Mouse (Mus musculus): ENCODE measurements around the gene Entpd5. TPM values are rescaled to one million over a fixed set of nuclear protein-coding genes. Genes with fewer than 3 reads are reported as not detected.

Gene Entpd5
- polyA plus RNA-seq, 1 experiment = 25.0 TPM

DNA sequence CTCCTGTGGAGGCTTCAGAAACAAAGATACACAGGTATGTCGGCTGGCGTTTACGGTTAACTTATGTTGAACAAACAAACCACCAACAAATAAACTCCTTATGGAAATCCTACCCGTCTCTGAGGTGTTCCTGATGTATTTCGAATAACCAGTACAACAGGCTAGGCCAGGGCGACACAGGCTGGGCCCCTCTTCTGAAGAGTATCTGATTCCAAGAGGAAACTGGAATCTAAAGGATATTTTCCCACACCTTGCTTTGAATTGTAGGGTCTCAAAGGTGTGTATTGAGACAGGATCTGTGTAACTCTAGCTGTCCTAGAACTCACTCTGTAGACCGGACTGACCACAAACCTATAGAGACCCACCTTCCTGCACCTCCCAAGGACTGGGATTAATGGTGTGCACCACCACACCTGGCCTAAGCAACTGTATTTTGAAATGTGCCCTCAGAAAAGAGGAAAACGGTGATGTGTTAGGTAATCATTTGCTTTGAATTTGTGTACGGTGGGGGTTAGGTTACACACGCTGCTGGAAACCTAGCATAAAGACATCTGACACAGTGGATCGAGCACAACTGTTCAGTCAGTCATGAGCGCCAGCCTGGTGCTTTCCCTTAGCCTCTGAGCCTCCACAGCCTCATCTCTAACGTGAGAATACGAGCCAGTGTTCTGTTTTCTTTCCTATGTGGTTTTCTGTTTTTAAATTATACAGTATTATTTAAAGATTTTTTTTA lies 11.7 kb downstream of the Entpd5 start:
- no peaks in the 10 kb centered on the region; the same call in 1 of the 2 replicates for H3K4me1 ChIP-seq (ENCODE audit: control insufficient read depth, insufficient read depth, low read length)
- WGBS = 76% methylated on average over 14 of the region's 14 CpGs
- TF ChIP-seq POLR2A (IDR thresholded peaks at IDR 0.05; ENCODE audit: borderline replicate concordance, control insufficient read depth, low read depth, low read length) (no peak), CTCF (IDR thresholded peaks at IDR 0.05; ENCODE audit: control insufficient read depth, insufficient read depth, low read length) (no peak)
- H3K27ac ChIP-seq (ENCODE audit: control insufficient read depth, insufficient read depth, low read depth, low read length, poor library complexity) = no peak overlapping the region
- no peak overlapping the region for H3K4me3 ChIP-seq (replicated peaks; ENCODE audit: control insufficient read depth, low read depth, low read length)

DNA sequence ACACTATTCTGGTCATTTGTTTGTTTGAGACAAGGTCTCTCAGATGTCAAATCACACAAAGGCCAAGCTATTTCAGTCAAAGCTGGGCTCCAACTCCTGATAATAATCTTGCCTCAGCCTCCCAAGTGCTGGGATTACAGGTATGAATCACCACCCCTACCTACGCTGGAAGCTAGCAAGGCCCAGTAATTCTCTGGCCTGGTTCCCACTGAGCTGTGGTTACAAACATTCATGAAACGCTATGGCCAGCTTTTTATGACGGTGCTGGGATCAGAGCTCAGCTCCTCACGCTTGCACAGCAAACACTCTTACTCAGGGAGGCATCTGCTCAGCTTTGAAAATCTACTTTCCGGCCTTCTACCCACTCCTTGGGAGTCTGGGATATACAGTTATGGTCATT lies 15.0 kb downstream of the Entpd5 start:
- Histone ChIP-seq H3K27ac (ENCODE audit: control insufficient read depth, insufficient read depth, low read depth, low read length, poor library complexity) (no peak overlapping the region), H3K4me3 (replicated peaks; ENCODE audit: control insufficient read depth, low read depth, low read length) (no peak overlapping the region), H3K4me1 (ENCODE audit: control insufficient read depth, insufficient read depth, low read length) (no peaks in the 10 kb centered on the region; the same call in 1 of the 2 replicates)
- no peak for TF ChIP-seq CTCF (IDR thresholded peaks at IDR 0.05; ENCODE audit: control insufficient read depth, insufficient read depth, low read length)
- TF ChIP-seq POLR2A (IDR thresholded peaks at IDR 0.05; ENCODE audit: borderline replicate concordance, control insufficient read depth, low read depth, low read length) = no peak
- 89% methylated on average over 5 of the region's 5 CpGs for WGBS

DNA sequence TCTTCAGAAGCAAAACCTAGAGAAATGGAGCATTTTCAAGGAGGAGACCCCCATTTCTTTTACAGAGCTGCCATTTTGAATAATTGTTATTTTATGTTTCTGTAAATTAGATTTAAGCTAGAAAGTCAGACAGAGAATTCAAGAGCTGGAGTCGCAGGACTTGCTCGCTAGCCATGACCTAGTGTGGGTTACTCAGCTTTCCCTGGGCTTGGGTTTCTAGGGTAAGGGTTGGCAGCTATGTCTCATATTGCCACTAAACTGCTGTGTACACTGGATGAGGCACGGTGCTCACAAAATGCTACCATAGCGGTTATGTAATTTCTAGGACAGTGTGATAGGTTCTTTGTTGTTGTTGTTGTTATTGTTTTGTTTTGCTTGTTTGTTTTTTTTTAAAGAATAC lies 16.1 kb downstream of the Entpd5 start:
- no peak for TF ChIP-seq CTCF (IDR thresholded peaks at IDR 0.05; ENCODE audit: control insufficient read depth, insufficient read depth, low read length)
- TF ChIP-seq POLR2A (IDR thresholded peaks at IDR 0.05; ENCODE audit: borderline replicate concordance, control insufficient read depth, low read depth, low read length) = no peak
- WGBS = 91% methylated on average over 4 of the region's 4 CpGs
- Histone ChIP-seq H3K4me3 (replicated peaks; ENCODE audit: control insufficient read depth, low read depth, low read length) (no peak overlapping the region), H3K4me1 (ENCODE audit: control insufficient read depth, insufficient read depth, low read length) (no peaks in the 10 kb centered on the region; the same call in 1 of the 2 replicates), H3K27ac (ENCODE audit: control insufficient read depth, insufficient read depth, low read depth, low read length, poor library complexity) (no peak overlapping the region)

DNA sequence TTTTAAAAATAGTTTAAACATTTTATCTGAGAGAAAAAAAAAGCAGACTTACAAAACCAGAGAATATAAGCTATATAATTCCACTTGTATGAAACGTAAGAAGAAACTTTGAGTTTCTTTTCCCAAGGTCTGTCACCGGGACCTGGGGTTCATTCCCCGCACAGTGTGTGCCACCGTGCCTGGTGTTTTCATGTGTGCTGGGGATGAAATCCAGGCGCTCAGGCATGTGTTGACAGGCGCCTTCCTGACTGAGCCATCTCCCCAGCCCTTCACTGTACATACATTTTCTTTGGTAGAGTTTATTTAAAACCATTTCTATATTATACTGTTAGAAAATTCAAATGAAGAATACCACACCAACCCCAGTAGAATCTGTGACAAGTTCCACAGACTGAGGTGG lies 18.5 kb downstream of the Entpd5 start:
- no peak overlapping the region for H3K4me3 ChIP-seq (replicated peaks; ENCODE audit: control insufficient read depth, low read depth, low read length)
- WGBS = 86% methylated on average over 6 of the region's 6 CpGs
- no peaks in the 10 kb centered on the region; the same call in 1 of the 2 replicates for H3K4me1 ChIP-seq (ENCODE audit: control insufficient read depth, insufficient read depth, low read length)
- H3K27ac ChIP-seq (ENCODE audit: control insufficient read depth, insufficient read depth, low read depth, low read length, poor library complexity) = no peak overlapping the region
- TF ChIP-seq POLR2A (IDR thresholded peaks at IDR 0.05; ENCODE audit: borderline replicate concordance, control insufficient read depth, low read depth, low read length) (no peak), CTCF (IDR thresholded peaks at IDR 0.05; ENCODE audit: control insufficient read depth, insufficient read depth, low read length) (no peak)

DNA sequence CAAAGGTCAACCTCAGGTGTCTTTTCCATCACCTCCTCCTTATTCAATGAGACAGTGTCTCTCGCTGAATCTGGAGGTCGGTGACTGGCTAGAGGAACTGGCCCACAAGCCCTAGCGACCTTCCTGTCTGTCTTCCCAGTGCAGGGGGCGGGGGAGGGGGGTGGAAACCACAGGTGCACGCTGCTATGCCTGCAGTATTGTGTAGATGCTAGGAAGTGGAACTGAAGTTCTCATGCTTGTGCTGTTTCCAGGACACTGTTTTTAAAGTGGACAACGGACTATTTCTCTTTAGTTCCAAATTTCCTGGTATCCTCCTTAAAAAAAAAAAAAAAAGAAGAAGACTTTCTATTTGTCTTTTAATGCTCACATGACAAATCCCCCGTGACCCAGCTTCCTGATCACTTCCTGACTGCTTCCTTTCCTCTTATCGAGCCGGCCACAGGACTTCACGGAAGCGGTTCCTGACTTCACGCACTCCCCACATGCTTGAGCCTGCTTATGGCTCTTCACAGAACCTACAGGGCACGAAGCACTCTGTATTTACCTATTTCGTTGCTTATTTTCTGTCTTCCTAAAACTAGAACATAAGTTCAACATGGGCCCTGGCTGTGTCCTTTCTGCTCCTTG lies 19.9 kb downstream of the Entpd5 start:
- WGBS = 10% methylated on average over 14 of the region's 14 CpGs
- TF ChIP-seq POLR2A (IDR thresholded peaks at IDR 0.05; ENCODE audit: borderline replicate concordance, control insufficient read depth, low read depth, low read length) (no peak), CTCF (IDR thresholded peaks at IDR 0.05; ENCODE audit: control insufficient read depth, insufficient read depth, low read length) (no peak)
- H3K27ac ChIP-seq (ENCODE audit: control insufficient read depth, insufficient read depth, low read depth, low read length, poor library complexity) = peak overlapping the region; percentile 16
- peaks cover 2% of the 10 kb centered on the region; the same call in 1 of the 2 replicates for H3K4me1 ChIP-seq (ENCODE audit: control insufficient read depth, insufficient read depth, low read length)
- H3K4me3 ChIP-seq (replicated peaks; ENCODE audit: control insufficient read depth, low read depth, low read length) = peak overlapping the region; percentile 36

DNA sequence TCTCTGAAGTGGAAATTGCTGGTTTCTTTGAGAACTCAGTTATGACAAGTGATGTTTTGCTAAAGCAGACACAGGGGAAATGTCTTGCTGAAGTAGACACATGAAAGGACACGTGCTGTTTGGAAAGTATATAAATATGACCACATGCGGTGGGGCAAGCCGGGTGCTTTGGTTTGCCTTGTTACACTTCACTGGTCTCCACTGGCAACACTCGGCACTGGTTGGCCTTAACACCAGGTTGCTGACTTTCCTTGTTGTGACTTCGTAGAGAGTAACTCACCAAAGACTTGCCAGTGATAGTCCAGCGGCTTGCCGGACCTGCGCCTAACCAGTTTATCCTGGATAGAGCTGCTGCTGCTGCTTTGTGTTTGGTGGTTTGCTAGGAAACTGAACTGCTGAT lies 20.7 kb downstream of the Entpd5 start:
- Histone ChIP-seq H3K4me1 (ENCODE audit: control insufficient read depth, insufficient read depth, low read length) (peaks cover 2% of the 10 kb centered on the region; the same call in 1 of the 2 replicates), H3K4me3 (replicated peaks; ENCODE audit: control insufficient read depth, low read depth, low read length) (no peak overlapping the region), H3K27ac (ENCODE audit: control insufficient read depth, insufficient read depth, low read depth, low read length, poor library complexity) (peak overlapping the region; percentile 43; the same call in 1 of the 2 replicates)
- TF ChIP-seq POLR2A (IDR thresholded peaks at IDR 0.05; ENCODE audit: borderline replicate concordance, control insufficient read depth, low read depth, low read length) (no peak), CTCF (IDR thresholded peaks at IDR 0.05; ENCODE audit: control insufficient read depth, insufficient read depth, low read length) (no peak)
- WGBS = 86% methylated on average over 8 of the region's 8 CpGs

DNA sequence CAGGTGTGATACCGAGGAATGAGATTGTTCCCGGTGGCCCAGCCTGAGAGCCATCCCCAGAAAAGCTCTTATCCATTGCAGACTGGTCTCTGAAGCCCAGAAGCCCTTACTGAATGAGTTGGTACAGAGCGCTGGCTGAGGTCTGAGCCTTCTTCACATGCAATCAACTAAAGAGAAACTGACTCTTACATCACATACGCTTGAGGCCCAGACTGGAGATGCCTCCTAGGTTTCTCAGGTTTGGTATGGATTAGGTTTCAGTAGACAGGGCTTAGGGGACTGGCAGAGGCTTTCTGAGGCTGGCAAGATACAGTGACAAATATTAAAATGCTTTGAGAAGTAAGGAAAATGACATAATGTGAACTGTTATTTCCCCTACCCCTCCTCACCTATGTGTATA lies 23.4 kb downstream of the Entpd5 start:
- no peak for TF ChIP-seq CTCF (IDR thresholded peaks at IDR 0.05; ENCODE audit: control insufficient read depth, insufficient read depth, low read length)
- no peak for TF ChIP-seq POLR2A (IDR thresholded peaks at IDR 0.05; ENCODE audit: borderline replicate concordance, control insufficient read depth, low read depth, low read length)
- Histone ChIP-seq H3K4me1 (ENCODE audit: control insufficient read depth, insufficient read depth, low read length) (peaks cover 2% of the 10 kb centered on the region; the same call in 1 of the 2 replicates), H3K4me3 (replicated peaks; ENCODE audit: control insufficient read depth, low read depth, low read length) (no peak overlapping the region), H3K27ac (ENCODE audit: control insufficient read depth, insufficient read depth, low read depth, low read length, poor library complexity) (no peak overlapping the region)
- WGBS = 78% methylated on average over 4 of the region's 4 CpGs

DNA sequence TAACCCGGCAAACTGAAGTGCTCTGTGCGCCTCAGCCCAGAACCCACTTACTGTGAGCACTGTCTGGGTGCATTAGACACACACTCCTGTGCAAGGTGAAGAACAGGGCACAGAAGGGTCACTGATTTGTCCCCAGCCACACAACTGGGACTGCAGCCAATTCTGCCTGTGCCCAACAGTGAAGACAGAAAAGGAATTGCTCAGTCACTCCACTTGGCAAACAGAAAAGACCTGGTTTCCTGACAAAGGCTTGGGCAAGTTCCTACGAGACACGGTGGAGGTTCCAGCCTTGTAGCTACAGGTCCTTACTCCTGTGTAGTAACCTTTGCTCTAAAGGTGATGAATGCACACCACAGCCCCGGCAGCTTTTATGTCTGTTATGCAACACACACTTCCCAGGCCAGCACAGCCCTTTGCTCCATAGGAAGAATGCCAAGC lies 24.2 kb downstream of the Entpd5 start:
- Histone ChIP-seq H3K4me3 (replicated peaks; ENCODE audit: control insufficient read depth, low read depth, low read length) (no peak overlapping the region), H3K4me1 (ENCODE audit: control insufficient read depth, insufficient read depth, low read length) (peaks cover 2% of the 10 kb centered on the region; the same call in 1 of the 2 replicates), H3K27ac (ENCODE audit: control insufficient read depth, insufficient read depth, low read depth, low read length, poor library complexity) (0 out of 2 replicates have a peak overlapping the region, but pooled peaks have one; percentile 16)
- TF ChIP-seq CTCF (IDR thresholded peaks at IDR 0.05; ENCODE audit: control insufficient read depth, insufficient read depth, low read length) = no peak
- no peak for TF ChIP-seq POLR2A (IDR thresholded peaks at IDR 0.05; ENCODE audit: borderline replicate concordance, control insufficient read depth, low read depth, low read length)
- 14% methylated on average over 5 of the region's 5 CpGs for WGBS
